Mouse (Mus musculus) telencephalon, adult 2 months (tissue): Measurements from ENCODE around the gene Unc5cl.
"Not testable (repeated sequence)": the region's sequence is repeated elsewhere in the genome, so short reads cannot be mapped to it uniquely, and the experiment has no call there.

Experiments used
- DNase-seq: peaks from one replicate; pipeline ENCODE4 v3.0.0-alpha.2; 2011; ENCODE audit warnings: low read depth, low spot score

Gene Unc5cl

DNA sequence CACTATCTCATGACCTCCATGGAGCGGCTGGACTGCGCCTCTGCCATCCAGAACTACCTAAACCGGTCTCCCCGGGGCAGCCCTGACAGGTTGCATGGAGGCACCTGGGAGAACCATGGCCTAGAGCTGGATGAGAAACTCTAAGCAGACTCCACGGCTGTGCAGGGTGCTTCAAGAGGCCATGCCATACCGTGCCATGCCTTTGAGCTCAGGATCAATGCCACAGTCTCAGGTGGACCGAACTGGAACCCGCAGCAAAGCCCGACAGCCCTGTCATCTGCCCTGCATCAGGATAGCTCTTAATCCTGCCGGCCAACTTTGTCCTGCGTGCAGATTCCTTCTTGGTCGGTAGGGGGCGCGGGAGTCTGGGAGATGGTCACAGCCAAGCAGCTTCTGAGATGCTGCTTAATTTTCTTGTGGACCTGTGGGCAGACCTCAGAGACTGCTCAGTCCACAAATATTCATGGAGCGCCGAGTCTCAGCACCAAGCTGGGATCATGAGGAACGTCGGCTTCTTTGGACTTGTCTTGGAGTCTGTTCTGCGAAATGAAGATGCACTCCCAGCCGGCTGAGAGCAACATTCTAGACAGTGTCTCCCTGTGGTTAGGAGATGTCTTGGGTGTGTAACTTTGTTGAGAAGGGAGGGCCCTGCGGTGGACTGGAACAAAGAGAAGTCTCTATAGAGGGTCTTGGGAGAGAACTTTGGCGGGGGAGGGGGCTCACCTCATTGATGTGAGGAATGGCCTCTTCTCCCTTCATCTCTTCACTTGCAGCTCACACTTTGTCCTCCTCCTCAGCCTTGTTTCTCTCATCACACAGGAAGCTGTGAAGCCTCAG lies 12.9 kb downstream of the Unc5cl start:
- DNase-seq: peak; percentile 26

DNA sequence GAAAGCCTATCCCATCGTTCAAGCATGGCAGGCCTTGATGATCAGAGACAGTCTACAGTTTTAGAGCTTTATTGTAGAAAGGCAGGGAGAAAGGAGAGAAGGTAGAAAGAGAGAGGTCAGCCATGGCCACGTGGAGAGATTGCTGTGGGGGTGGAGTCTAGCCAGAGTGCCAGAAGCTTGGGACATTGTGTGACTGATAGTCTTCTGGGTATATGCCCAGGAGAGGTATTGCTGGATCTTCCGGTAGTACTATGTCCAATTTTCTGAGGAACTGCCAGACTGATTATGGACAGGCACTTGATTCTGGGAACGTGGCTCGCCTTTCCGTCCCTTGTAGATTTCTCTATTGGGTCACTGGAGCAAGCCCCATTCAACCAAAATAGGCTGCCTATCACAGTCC lies 19.6 kb downstream of the Unc5cl start:
- DNase-seq: not testable (repeated sequence)

DNA sequence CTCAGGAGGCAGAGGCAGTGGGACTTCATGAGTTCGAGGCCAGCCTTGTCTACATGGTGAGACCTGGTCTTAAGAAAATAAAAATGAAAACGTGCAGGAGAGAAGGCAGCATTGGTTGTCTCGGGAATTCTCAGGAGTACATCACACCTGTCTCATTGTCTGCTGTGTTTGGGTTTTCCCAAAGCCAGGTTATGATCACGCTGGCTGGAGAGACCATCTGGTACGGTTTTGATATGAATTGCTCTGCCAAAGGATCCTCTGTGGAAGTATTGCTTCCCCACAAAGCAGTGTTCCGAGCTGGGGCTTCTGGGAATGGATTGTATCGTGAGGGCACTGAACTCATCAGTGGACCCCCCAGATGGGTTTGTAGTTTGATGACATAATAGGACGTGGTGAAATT lies 20.7 kb downstream of the Unc5cl start:
- DNase-seq: no peak

DNA sequence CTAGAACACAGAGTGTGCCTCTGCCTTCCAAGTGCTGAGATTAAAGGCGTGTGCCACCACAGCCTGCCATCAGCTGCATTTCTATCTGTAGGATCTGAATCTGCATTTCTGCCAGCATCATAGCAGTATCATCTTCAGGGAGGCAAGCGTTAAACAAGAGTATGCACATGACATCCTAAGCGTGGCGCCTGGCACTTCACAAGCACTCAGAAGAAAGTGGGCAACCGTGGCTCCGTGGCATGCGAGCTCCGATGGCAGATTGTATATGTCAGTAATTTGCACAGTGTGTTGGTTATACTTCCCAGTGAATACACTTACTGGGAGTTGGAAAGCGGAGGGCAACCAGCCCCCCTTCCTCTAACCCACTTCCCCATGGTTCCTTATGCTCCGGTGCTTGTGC lies 25.3 kb downstream of the Unc5cl start:
- no peak for DNase-seq

DNA sequence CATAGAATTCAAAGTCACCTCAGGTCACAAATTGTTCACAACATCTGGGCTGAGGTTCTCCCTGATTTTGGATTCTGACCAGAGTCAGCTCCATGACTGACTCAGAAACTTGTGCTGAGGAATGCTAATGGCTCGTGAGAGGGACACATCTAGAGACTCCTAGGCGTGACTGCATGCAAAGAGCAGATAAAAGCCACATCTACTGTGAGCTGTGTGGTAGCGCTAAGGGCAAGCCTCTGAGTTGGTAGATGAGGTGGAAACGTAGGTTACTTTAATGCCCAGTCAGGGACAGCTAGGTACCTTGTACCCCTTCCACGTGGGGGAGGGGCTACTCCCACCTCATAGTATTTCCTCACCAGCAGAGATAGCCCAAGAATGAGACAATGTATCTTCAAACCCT lies 29.1 kb downstream of the Unc5cl start:
- no peak for DNase-seq

DNA sequence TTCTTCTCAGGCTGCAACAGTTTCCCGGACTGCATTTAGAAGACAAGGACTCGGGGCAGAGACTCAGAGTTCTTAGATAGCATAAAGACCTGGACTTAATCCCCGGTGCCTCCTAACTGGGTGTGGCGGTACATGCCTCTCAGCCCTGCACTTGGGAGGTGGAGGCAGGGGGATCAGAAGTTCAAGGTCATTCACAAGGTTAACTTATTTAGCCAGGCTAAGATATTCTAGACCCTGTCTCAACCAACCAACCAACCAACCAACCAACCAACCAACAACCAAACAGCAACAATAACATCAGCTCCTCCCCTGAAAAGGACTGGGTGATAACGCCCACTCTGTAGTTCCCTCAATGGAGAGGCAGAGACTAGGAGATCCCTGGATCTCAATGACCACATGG lies 29.5 kb downstream of the Unc5cl start:
- no peak for DNase-seq

DNA sequence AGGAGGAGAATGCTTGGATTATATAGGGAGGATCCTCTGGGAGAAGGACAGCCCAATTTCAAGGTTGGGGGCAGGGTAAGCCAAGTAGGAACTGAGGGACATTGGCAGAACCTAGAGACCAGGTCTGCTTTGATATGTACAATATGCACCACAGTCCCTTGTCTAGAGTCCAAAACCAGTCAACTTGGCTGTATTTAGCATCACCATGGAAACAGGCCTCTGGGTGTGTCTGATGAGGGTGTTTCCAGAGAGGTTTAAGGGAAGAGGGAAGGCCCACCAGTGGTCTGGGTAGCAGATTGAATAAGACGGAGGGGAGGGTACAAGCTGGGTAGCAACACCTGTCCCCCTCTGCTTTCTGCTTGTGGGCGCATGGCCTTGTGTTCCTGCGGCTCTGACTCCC lies 34.8 kb downstream of the Unc5cl start:
- no peak for DNase-seq

DNA sequence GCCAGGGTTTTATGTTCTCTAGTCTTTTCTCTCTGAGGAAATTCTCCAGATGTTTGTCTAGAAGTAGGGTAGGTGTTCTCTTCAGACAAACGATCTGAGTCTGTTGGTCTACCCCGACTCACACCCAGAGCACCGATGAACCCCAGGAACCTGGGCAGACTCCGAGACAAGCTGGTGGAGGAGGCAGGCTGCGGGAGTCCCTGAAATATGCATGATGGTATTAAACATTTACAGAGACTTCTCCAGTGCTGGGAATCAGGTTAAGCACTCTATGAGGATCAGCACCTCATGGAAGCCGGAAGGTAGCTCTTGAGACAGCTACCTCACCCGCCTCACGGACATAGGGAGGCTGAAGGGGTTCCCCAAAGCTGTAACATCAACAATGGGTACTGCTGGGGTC lies 37.9 kb downstream of the Unc5cl start:
- DNase-seq: no peak

DNA sequence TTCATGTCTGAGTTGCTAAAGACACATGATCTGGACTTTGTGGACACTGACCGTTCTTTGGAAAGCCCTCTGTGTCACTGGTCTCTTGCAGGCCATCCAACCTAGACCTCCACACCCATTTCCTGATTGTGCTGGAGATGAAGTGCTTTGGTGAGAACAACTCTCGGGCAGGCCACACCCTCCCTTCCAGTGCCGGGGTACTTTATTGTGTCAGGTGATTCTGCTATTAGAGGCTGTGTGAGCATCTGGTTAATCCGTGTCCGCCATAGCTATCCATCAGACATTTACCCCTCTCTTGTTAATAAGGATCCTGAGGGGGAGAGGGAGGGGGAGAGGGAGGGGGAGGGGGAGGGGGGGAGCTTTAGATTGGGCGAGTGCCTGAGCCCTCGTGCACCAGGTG lies 38.9 kb downstream of the Unc5cl start:
- no peak for DNase-seq

DNA sequence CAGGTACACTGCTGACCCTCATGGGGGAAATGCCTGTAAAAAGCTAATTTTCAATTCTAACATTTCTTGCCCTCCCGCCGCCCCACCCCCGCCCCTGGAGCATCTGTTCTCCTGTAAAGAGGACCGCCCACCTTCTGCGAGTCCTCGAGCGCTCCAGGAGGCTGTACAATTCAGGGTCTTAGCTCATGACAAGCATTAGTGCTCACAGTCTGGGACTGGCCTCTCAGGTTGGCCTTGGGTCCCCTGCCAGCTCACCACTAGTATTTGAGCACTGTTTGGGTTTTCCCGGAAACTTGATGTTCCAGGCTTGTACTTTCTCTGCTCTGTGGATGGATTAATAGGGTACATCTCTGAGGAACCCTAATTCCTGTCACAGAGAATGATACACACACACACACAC lies 39.3 kb downstream of the Unc5cl start:
- DNase-seq: no peak

DNA sequence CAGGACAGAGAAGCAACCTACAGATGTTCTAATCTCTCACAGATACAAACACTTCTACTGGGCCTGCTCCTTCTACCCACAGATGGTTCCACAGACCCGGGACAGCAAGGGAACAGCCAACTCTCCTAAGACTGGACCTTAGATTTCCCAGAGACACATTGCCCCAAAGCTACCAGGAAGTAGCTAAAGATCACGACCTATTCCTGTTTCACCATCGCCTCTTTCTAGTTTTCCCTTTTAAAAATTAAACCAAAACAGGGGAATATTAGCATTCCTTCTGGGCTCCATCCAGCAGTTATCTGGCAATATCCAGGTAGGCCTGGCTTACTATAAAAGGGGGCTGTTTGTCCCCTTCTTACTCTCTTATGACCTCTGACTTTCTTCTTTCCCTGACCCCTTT lies 43.3 kb downstream of the Unc5cl start:
- DNase-seq: no peak

DNA sequence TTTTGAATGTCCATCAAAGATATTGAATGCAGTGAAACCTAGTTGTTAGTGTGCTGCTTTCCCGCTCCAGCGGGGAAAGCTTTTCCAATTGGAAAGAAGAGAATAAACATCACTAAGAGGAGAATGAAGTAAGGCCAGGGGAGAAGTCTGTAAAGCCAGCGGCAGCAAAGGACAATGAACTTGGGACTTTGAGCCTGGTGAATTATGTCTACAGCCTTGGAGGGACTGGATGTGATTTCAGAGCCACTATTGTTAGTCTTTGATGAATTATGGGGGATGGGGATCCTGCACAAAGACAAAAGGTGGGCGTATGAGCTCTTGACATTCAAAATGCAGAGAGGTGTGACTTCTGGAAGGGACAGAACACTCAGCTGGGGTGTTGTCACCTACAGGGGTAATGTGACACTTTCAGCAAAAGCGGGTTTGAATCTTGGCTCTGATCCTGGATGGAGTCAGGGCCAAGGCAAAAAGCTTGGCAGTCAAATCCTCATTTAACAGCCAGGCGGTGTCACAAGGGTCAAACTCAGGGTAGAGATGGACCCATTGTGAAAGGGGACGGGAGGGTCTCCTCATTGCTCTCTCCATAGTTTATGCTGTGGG lies 46.2 kb downstream of the Unc5cl start:
- DNase-seq: no peak

DNA sequence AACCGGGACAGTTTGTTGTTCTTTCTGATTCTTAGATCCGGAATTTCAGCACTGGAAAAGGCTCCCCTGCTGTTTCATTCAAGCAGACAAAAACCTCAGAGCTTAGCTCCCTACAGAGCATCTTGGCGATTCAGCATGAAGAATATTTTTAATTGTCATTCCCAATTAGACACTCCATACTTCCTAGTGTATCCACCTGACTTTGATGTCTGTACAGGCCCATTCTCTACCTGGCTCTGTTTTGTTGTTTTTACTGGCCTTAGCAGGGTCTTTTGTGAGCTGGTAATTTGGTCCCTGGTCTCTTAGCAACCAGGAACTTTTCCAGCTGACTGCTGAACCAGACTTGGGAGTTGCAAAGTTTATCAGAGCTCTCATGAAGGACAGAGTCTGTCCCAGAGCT lies 50.3 kb downstream of the Unc5cl start:
- peak; percentile 15 for DNase-seq

DNA sequence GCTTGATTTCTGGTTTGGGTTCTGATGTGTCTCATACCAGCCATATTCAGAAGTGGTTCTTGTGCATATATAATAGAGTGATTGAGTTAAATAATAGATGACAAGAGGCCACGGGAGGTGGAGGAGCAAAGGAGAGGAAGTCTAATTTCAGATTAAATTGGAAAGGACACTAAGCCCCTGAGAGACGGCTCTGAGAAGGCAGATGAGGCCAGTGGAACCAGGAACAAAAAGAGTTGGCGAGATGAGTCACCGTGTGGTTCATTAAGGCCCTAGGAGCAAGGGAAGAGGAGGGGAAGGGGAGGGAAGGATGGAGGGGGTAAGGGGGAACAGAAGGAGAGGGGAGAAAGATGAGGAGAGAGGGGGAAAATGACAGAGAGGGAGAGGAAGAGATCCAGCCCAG lies 52.3 kb downstream of the Unc5cl start:
- DNase-seq: no peak

DNA sequence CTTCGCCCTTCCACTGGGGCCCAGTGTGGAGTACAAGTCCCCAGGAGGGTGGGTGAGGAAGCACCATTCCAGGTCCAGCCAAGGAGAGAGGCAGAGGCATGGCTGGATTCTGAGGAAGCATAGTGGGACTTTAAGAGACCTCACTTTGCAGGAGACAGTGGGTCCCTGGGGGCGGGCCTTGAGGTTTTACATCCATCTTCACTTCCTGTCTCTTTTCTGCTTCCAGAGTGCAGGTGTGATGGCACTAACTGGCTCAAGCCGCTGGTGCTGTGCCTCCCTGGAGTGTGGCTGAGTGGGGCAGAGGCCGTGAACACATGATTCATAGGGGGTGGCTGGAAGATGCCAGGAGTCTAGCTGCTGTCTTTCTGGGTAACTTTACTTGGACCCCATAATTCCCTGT lies 54.9 kb downstream of the Unc5cl start:
- DNase-seq: no peak

DNA sequence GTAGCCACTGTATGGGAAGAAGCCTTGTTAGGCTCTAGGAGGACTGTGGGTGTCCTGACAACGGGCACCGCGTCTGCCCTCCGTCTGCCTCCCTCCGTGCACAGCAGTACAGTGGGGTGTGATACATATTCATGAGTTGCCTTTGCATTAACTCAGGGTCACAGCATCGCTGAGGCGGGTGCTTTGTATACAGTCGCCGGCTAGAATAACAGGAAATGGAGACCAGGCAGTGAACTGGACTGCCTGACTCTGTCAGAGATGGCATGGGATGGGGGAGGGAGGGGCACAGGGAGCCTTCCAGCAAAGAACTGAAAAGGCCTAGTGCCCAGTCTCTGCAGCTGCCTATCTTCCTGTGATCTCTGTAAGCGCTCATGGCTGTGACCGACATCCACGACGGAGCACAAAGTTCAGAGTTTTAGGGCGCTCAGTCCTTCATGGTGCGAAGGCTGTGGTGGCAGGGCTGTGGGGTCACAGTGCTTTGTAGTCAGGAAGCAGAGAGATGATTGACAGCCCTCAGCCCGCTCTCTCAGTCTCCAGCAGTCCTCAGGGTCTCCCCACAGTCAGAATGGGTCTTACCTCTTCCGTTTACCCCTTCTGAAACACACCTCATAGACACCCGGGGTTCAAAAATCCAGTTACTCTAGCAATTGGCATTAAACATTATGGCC lies 58.0 kb downstream of the Unc5cl start:
- DNase-seq: no peak

DNA sequence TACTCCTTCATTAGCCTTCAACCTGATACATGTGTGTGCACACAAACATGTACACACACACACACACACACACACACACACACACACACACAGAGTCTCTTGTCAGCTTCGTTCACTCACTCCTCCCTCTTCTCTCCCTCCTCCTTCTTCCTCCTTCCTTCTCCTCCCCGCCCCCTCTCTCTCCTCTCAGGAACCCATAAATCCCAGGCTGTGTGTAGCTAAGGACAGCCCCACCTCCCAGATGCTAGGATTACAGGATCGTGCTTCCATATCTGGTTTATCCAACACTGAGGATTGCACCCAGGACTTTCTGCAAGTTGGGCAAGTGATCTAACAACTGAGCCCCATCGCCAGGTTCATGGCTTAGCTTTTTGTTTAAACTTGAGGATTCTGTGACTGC lies 59.9 kb downstream of the Unc5cl start:
- no peak for DNase-seq

DNA sequence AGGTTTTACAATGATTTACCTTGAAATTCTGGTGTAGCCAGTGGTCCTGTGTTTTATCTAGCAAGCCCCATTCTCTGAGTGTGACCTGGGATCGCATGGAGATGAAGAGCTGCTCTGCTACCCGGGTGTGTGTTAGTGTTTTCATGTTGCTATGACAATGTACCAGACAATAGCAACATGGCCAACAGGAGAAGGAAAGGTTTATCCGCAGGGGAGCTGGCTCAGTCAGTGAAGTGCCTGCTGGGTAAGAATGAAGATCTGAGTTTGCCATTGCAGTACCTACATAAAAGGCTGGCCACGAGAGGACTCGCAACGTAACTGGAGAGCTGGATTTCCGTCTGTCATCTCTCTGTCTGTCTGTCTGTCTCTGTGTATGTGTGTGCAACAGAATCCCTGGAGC lies 64.3 kb downstream of the Unc5cl start:
- DNase-seq: no peak

DNA sequence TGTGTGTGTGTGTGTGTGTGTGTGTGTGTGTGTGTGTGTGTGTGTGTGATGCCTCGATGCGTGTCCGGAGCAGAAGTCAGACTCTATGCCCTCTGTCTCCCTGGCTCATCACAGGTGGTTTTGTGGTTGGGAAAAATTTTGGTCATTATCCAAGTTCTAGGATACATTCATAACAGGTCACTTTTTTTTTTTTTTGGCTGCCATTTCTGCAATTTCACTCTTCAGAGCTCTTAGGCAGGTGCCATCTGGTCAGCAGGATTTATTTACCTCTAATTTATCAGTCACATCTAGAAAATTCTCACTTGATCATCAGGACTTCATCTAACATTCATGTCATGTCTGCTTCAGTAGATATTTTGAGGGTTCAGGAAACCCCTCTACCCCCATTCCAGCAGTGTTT lies 65.7 kb downstream of the Unc5cl start:
- DNase-seq: no peak

DNA sequence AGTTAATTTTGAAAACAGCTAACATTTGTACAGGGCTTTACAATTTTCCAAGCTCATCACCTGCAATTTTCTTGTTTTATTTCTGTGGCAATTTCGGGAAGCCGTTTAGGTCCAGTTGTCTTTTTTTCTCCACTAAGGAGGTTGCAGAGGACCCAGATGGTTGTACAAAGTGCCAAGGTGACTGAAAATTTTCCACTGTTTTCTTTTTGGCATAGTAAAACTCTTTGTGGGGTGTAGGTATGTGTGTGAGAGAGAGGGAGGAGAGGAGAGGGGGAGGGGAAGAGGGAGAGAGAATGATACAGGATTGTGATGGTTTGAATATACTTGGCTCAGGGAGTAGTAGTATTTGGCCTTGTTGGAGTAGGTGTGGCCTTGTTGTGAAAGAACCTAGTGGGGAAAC lies 68.4 kb downstream of the Unc5cl start:
- DNase-seq: no peak

DNA sequence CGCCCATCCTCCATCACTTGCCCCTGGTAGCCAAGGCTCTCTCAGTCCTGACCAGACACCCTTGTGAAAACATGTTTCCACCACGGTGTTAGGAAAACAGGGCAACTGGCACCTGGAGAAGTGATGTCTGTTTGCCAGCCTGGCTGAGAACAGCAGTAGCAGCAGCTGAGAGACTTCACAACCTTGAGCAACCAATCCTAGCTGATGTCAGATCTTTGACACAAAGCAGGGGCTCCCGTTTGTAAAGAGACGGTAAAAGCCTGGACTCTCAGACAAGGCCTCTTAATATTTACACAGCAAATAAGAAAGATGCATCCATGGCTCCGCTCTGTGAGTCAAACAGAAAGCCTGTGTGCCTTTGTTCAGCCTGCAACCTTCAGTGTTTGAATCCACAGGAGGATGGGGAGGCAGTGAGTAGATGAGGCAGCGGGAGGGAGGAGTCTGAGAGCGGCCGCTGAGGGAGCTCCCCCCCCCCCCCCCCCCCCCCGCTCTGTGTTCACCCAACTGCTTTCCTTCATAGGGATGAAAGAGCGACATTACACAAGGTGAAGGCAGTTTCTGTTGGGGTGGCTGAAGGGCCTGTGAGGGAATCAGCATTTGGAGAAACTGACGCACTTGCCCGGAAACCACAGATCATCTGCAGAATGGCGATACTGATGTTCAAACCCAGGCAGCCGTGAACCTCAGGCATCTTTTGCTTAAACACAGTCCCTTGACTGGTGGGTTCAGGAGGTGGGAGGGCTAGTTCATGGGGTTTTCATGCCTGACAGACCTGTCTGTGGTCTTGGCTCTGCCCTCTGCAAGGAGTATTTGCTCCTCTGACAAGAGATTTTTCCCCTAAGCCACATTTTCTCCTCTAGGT lies 79.4 kb downstream of the Unc5cl start:
- no peak for DNase-seq

DNA sequence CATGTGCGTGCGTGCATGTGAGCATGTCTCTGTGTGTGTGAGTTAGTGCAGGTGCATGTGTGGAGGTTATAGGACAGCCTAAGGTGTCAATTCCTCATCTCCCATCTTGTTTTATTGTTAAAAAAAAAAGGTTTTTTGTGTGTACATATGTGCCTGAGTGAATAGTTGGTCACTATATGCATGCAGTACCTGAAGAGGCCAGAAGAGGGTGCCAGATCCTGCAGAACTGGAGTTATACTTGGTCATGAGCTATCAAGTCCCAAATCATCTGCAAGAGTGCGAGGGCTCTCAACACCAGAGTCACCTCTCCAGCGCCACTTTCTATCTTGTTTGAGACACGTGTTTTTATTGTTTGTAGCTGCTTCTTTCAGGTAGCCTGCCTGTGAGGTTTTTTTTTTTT lies 83.6 kb downstream of the Unc5cl start:
- DNase-seq: no peak
